Mouse (Mus musculus): ENCODE measurements around the gene Usp4.

Gene Usp4

GRCm38 (mm10) chr9:108342301-108342831, 5.3 kb upstream of the Usp4 start:
- no peak for DNase-seq

- no peak for DNase-seq
Measured at GRCm38 (mm10) chr9:108343331-108343730, 4.3 kb upstream of the Usp4 start.

- no peak for DNase-seq
Measured at GRCm38 (mm10) chr9:108343835-108344234, 3.8 kb upstream of the Usp4 start.

- DNase-seq: no peak
Measured at GRCm38 (mm10) chr9:108344471-108344870, 3.2 kb upstream of the Usp4 start.

GRCm38 (mm10) chr9:108347024-108347423, 629 bp upstream of the Usp4 start:
- no peak for DNase-seq

GRCm38 (mm10) chr9:108348290-108348680, 632 bp downstream of the Usp4 start:
- no peak for DNase-seq

GRCm38 (mm10) chr9:108349727-108350126, 2.1 kb downstream of the Usp4 start:
- no peak for DNase-seq

GRCm38 (mm10) chr9:108378234-108378633, 30.6 kb downstream of the Usp4 start:
- no peak for DNase-seq

GRCm38 (mm10) chr9:108378736-108379135, 31.1 kb downstream of the Usp4 start:
- DNase-seq: no peak

GRCm38 (mm10) chr9:108379294-108379693, 31.6 kb downstream of the Usp4 start:
- no peak for DNase-seq

GRCm38 (mm10) chr9:108381382-108381781, 33.7 kb downstream of the Usp4 start:
- DNase-seq: no peak

- no peak for DNase-seq
Measured at GRCm38 (mm10) chr9:108385006-108385405, 37.4 kb downstream of the Usp4 start.

- no peak for DNase-seq
Measured at GRCm38 (mm10) chr9:108386816-108387215, 39.2 kb downstream of the Usp4 start.

GRCm38 (mm10) chr9:108388601-108389000, 40.9 kb downstream of the Usp4 start:
- no peak for DNase-seq

- DNase-seq: no peak
Measured at GRCm38 (mm10) chr9:108389220-108389619, 41.6 kb downstream of the Usp4 start.

GRCm38 (mm10) chr9:108392676-108393075, 45.0 kb downstream of the Usp4 start, which contains the start of gene 1700102P08Rik:
1700102P08Rik (plus strand) TSS chr9:108392805.
- no peak for DNase-seq

GRCm38 (mm10) chr9:108394191-108394590, 46.5 kb downstream of the Usp4 start:
- no peak for DNase-seq

- DNase-seq: no peak
Measured at GRCm38 (mm10) chr9:108395427-108395826, 47.8 kb downstream of the Usp4 start.

- peak; percentile 25 for DNase-seq
Measured at GRCm38 (mm10) chr9:108398324-108398723, 50.7 kb downstream of the Usp4 start.

- peak; percentile 59 for DNase-seq
Measured at GRCm38 (mm10) chr9:108401186-108401960, 53.7 kb downstream of the Usp4 start.

GRCm38 (mm10) chr9:108403081-108403480, 55.4 kb downstream of the Usp4 start:
- no peak for DNase-seq

- no peak for DNase-seq
Measured at GRCm38 (mm10) chr9:108404451-108404850, 56.8 kb downstream of the Usp4 start.

- DNase-seq: no peak
Measured at GRCm38 (mm10) chr9:108409535-108409934, 61.9 kb downstream of the Usp4 start.

- DNase-seq: no peak
Measured at GRCm38 (mm10) chr9:108411381-108411942, 63.8 kb downstream of the Usp4 start.

Measured in cerebellum, adult 9-10 months (tissue).